Mouse (Mus musculus): ENCODE results near the gene Uvrag. TPM values are rescaled to one million over a fixed set of nuclear protein-coding genes. Genes with fewer than 3 reads are reported as not detected.
A peak's percentile ranks its signal among the peaks of the same experiment; 100 is the strongest.

Gene Uvrag
- polyA plus RNA-seq, 2 experiments: 9.8 to 16.2 TPM

GRCm38 (mm10) chr7:99159446-99159845 lies 18.5 kb upstream of the Uvrag start:
- DNase-seq (ENCODE audit: low spot score) (no peak), ATAC-seq (ENCODE audit: low FRiP score, low read depth) (no peak)
- 86% methylated on average over 2 of the region's 2 CpGs for WGBS
- no peak for TF ChIP-seq POLR2A (IDR thresholded peaks at IDR 0.05; ENCODE audit: borderline replicate concordance, extremely low read depth, insufficient read depth, insufficient read length)
- Histone ChIP-seq H3K9me3 (ENCODE audit: control insufficient read depth, low read length) (no peaks in the 10 kb centered on the region), H3K27me3 (ENCODE audit: control insufficient read depth, insufficient read depth, low read length) (no peaks in the 10 kb centered on the region), H3K36me3 (ENCODE audit: control insufficient read depth, insufficient read depth, low read length) (no peaks in the 10 kb centered on the region), H3K4me2 (replicated peaks; ENCODE audit: low read depth, low read length, severe bottlenecking) (no peak overlapping the region), H3K27ac (replicated peaks; ENCODE audit: low read depth, low read length) (no peak overlapping the region), H3K4me1 (ENCODE audit: control insufficient read depth, insufficient read depth, low read length) (peaks cover 7% of the 10 kb centered on the region), H3K9ac (ENCODE audit: low read depth, low read length, severe bottlenecking) (no peak overlapping the region), H3K4me3 (replicated peaks; ENCODE audit: low read length) (no peak overlapping the region)

GRCm38 (mm10) chr7:99158904-99159303 lies 18.0 kb upstream of the Uvrag start:
- no peak for DNase-seq (ENCODE audit: low spot score)
- no peaks in the 10 kb centered on the region for H3K36me3 ChIP-seq (ENCODE audit: control insufficient read depth, insufficient read depth, low read length)
- TF ChIP-seq POLR2A (IDR thresholded peaks at IDR 0.05; ENCODE audit: borderline replicate concordance, extremely low read depth, insufficient read depth, insufficient read length): no peak

GRCm38 (mm10) chr7:99158011-99158410 lies 17.1 kb upstream of the Uvrag start:
- Histone ChIP-seq H3K4me3 (replicated peaks; ENCODE audit: low read length) (no peak overlapping the region), H3K4me1 (ENCODE audit: control insufficient read depth, insufficient read depth, low read length) (peaks cover 7% of the 10 kb centered on the region), H3K4me2 (replicated peaks; ENCODE audit: low read depth, low read length, severe bottlenecking) (no peak overlapping the region), H3K36me3 (ENCODE audit: control insufficient read depth, insufficient read depth, low read length) (no peaks in the 10 kb centered on the region), H3K27me3 (ENCODE audit: control insufficient read depth, insufficient read depth, low read length) (no peaks in the 10 kb centered on the region), H3K9ac (ENCODE audit: low read depth, low read length, severe bottlenecking) (no peak overlapping the region), H3K27ac (replicated peaks; ENCODE audit: low read depth, low read length) (no peak overlapping the region), H3K9me3 (ENCODE audit: control insufficient read depth, low read length) (no peaks in the 10 kb centered on the region)
- DNase-seq (ENCODE audit: low spot score) (no peak), ATAC-seq (ENCODE audit: low FRiP score, low read depth) (no peak)
- 87% methylated on average over 8 of the region's 8 CpGs for WGBS
- TF ChIP-seq POLR2A (IDR thresholded peaks at IDR 0.05; ENCODE audit: borderline replicate concordance, extremely low read depth, insufficient read depth, insufficient read length): no peak

More at GRCm38 (mm10) chr7:99158904-99159303, 18.0 kb upstream of the Uvrag start:
- Histone ChIP-seq H3K4me3 (replicated peaks; ENCODE audit: low read length) (no peak overlapping the region), H3K9ac (ENCODE audit: low read depth, low read length, severe bottlenecking) (no peak overlapping the region), H3K27ac (replicated peaks; ENCODE audit: low read depth, low read length) (no peak overlapping the region), H3K27me3 (ENCODE audit: control insufficient read depth, insufficient read depth, low read length) (no peaks in the 10 kb centered on the region), H3K4me1 (ENCODE audit: control insufficient read depth, insufficient read depth, low read length) (peaks cover 7% of the 10 kb centered on the region), H3K9me3 (ENCODE audit: control insufficient read depth, low read length) (no peaks in the 10 kb centered on the region), H3K4me2 (replicated peaks; ENCODE audit: low read depth, low read length, severe bottlenecking) (no peak overlapping the region)
- ATAC-seq (ENCODE audit: low FRiP score, low read depth): no peak
- 82% methylated on average over 5 of the region's 5 CpGs for WGBS

DNA sequence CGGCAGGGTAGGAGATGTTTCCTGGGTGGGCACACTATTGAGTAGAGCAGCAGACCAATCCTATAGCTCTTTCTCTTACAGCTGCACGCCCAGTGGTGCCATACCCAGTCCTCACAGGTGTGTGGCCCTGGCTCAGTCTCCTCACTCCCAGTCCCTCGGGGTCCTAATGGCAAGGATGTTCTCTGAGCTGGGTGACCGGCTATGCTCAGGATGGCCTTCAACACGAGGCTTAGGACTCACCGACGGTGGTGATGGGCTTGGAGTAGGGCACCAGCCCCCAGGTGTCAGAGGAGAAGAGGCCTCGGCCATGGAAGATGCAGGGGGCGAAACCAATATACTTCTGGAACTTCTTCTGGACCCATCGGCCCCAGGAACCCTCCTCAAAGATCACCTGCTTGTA lies 15.8 kb upstream of the Uvrag start:
- no peak overlapping the region for H3K9ac ChIP-seq (ENCODE audit: low read depth, low read length, severe bottlenecking)
- peaks cover 7% of the 10 kb centered on the region for H3K4me1 ChIP-seq (ENCODE audit: control insufficient read depth, insufficient read depth, low read length)
- no peaks in the 10 kb centered on the region for H3K36me3 ChIP-seq (ENCODE audit: control insufficient read depth, insufficient read depth, low read length)
- ATAC-seq (ENCODE audit: low FRiP score, low read depth) (no peak), DNase-seq (ENCODE audit: low spot score) (no peak)
- no peak overlapping the region for H3K4me2 ChIP-seq (replicated peaks; ENCODE audit: low read depth, low read length, severe bottlenecking)
- TF ChIP-seq POLR2A (IDR thresholded peaks at IDR 0.05; ENCODE audit: borderline replicate concordance, extremely low read depth, insufficient read depth, insufficient read length): no peak
- WGBS: 88% methylated on average over 10 of the region's 10 CpGs
- no peaks in the 10 kb centered on the region for H3K9me3 ChIP-seq (ENCODE audit: control insufficient read depth, low read length)
- no peaks in the 10 kb centered on the region for H3K27me3 ChIP-seq (ENCODE audit: control insufficient read depth, insufficient read depth, low read length)
- H3K4me3 ChIP-seq (replicated peaks; ENCODE audit: low read length): no peak overlapping the region
- no peak overlapping the region for H3K27ac ChIP-seq (replicated peaks; ENCODE audit: low read depth, low read length)

GRCm38 (mm10) chr7:99155311-99156289 lies 14.7 kb upstream of the Uvrag start:
- Histone ChIP-seq H3K4me1 (ENCODE audit: control insufficient read depth, insufficient read depth, low read length) (peaks cover 7% of the 10 kb centered on the region), H3K36me3 (ENCODE audit: control insufficient read depth, insufficient read depth, low read length) (no peaks in the 10 kb centered on the region), H3K27me3 (ENCODE audit: control insufficient read depth, insufficient read depth, low read length) (no peaks in the 10 kb centered on the region), H3K9me3 (ENCODE audit: control insufficient read depth, low read length) (no peaks in the 10 kb centered on the region), H3K9ac (ENCODE audit: low read depth, low read length, severe bottlenecking) (peak overlapping the region; percentile 22; the same call in 1 of the 2 replicates), H3K4me2 (replicated peaks; ENCODE audit: low read depth, low read length, severe bottlenecking) (peak overlapping the region; percentile 48), H3K4me3 (replicated peaks; ENCODE audit: low read length) (0 out of 2 replicates have a peak overlapping the region, but pooled peaks have one; percentile 9), H3K27ac (replicated peaks; ENCODE audit: low read depth, low read length) (no peak overlapping the region)
- 17% methylated on average over 17 of the region's 17 CpGs for WGBS
- TF ChIP-seq POLR2A (IDR thresholded peaks at IDR 0.05; ENCODE audit: borderline replicate concordance, extremely low read depth, insufficient read depth, insufficient read length): no peak
- peak; percentile 70 for ATAC-seq (ENCODE audit: low FRiP score, low read depth)
- peak; percentile 58 for DNase-seq (ENCODE audit: low spot score)
